Mouse (Mus musculus): ENCODE results near the gene Rgs8.

DNA sequence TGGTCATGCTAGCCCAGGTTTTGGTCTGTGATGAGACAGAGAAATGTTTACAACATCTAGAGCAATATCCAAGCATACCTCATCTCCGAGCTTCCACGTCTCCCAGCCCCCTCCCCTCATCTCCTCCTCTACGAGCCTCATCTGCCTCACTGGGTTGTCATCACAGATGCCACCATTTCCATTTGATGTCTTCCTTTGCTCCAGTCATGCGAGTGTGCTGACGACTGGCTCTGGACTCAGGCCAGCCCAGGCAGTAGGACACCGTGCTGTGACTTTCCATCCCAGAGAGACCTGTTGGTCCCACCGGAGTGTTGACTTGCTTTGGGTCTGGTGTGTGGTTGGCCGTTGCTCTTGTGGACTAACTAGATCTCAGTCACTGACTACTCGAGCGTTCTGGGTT lies 42.6 kb downstream of the Rgs8 start:
- TF ChIP-seq MEF2A (IDR thresholded peaks at IDR 0.05; ENCODE audit: borderline replicate concordance, low read depth, low read length) (no peak), JUND (conservative IDR thresholded peaks at IDR 0.05; ENCODE audit: low read depth, low read length) (no peak), ETS1 (conservative IDR thresholded peaks at IDR 0.05; ENCODE audit: low read depth, low read length) (no peak), GABPA (IDR thresholded peaks at IDR 0.05; ENCODE audit: insufficient replicate concordance, low read depth, low read length) (no peak), CTCF (conservative IDR thresholded peaks at IDR 0.05 in 1 of 2, IDR thresholded peaks at IDR 0.05 in 1 of 2; ENCODE audit: low read depth in 2 of 2, low read length in 2 of 2) (no peak), BHLHE40 (IDR thresholded peaks at IDR 0.05; ENCODE audit: low read depth, low read length) (no peak), MAFK (IDR thresholded peaks at IDR 0.05; ENCODE audit: insufficient replicate concordance, low read length) (no peak), SMC3 (IDR thresholded peaks at IDR 0.05; ENCODE audit: low read depth, low read length) (no peak), JUN (IDR thresholded peaks at IDR 0.05; ENCODE audit: insufficient read depth, low read depth, low read length) (no peak), POLR2A (IDR thresholded peaks at IDR 0.05; ENCODE audit: low read depth, low read length) (no peak), HCFC1 (IDR thresholded peaks at IDR 0.05; ENCODE audit: low read depth, low read length) (no peak), POLR2AphosphoS2 (IDR thresholded peaks at IDR 0.05; ENCODE audit: low read depth, low read length) (no peak), ZNF384 (IDR thresholded peaks at IDR 0.05; ENCODE audit: low read depth, low read length) (no peak), EP300 (IDR thresholded peaks at IDR 0.05; ENCODE audit: low read length) (no peak)
